Mouse (Mus musculus) forebrain, embryonic 12.5 days (tissue): ENCODE measurements at regions not wholly inside any gene's neighbourhood (a gene's known extent, or its start where the extent isn't known, plus 50 kb on each side); places are given as distances from the start of the nearest gene placed in this dataset.

Source experiments
- ATAC-seq: fragments of 200-750 bp; cut with Nextera tagmentation; 2 replicates; pipeline ENCODE4 v1.8.0; 2017; ENCODE audit warnings: moderate TSS enrichment; ENCODE audit not compliant: low FRiP score
- H3K27ac ChIP-seq: fragments of 300-500 bp; sonication (generic); 2 replicates; pipeline ENCODE4 v1.5.1; 2016; ENCODE audit warnings: mild to moderate bottlenecking
- H3K27me3 ChIP-seq: fragments of 300-500 bp; sonication (generic); 2 replicates; pipeline ENCODE4 v1.6.1; 2016; ENCODE audit warnings: mild to moderate bottlenecking
- H3K36me3 ChIP-seq: fragments of 300-500 bp; sonication (generic); replicated peaks from 2 replicates; pipeline ENCODE4 v1.6.1; 2016; ENCODE audit warnings: mild to moderate bottlenecking
- H3K4me1 ChIP-seq: fragments of 300-500 bp; sonication (generic); 2 replicates; pipeline ENCODE4 v1.6.1; 2016
- H3K4me2 ChIP-seq: fragments of 300-500 bp; sonication (generic); 2 replicates; pipeline ENCODE4 v1.6.1; 2016; ENCODE audit warnings: mild to moderate bottlenecking, moderate library complexity
- H3K4me3 ChIP-seq: fragments of 300-500 bp; sonication (generic); replicated peaks from 2 replicates; pipeline ENCODE4 v1.5.1; 2016; ENCODE audit warnings: mild to moderate bottlenecking
- H3K9ac ChIP-seq: fragments of 300-500 bp; sonication (generic); 2 replicates; pipeline ENCODE4 v1.6.1; 2016; ENCODE audit warnings: mild to moderate bottlenecking
- H3K9me3 ChIP-seq: fragments of 300-500 bp; sonication (generic); 2 replicates; pipeline ENCODE4 v1.6.1; 2016
- WGBS: fragments of 180-500 bp; shearing (Covaris S2); methylation state at CpG from one replicate; pipeline ENCODE4 v1.1.7; 2016; 5-methylcytosine and 5-hydroxymethylcytosine counted together

- 0 out of 2 replicates have a peak, but pooled peaks have one; percentile 39 for ATAC-seq
- Histone ChIP-seq H3K9ac (no peak overlapping the region), H3K4me3 (no peak overlapping the region), H3K36me3 (no peaks in the 10 kb centered on the region), H3K9me3 (no peaks in the 10 kb centered on the region), H3K27me3 (peaks cover 3% of the 10 kb centered on the region; the same call in 1 of the 2 replicates), H3K4me2 (no peak overlapping the region), H3K4me1 (peaks cover 9% of the 10 kb centered on the region; the same call in 1 of the 2 replicates), H3K27ac (no peak overlapping the region)
- WGBS, result 54% methylated on average over 4 of the region's 4 CpGs
Measured at GRCm38 (mm10) chr7:111969198-111969887, 54.0 kb upstream of the Usp47 start.

DNA sequence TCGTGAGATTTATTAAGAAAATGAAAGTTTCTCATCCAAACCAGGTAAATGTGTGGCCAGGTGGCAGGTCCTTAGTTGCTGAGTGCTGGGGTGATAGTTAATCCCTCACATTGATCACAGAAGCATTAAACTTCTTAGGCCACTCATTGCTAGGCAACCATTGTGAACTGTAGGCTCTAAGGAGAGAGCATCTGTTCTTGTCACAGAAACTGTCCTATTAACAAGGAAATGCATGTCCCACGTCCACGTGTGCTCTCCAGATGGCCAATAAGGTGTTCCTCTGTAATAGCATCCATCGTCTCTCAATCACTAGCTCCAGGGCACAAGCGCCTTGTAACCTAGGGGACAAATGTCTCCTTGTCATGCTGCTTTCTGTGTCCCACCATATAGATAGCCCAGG lies 55.0 kb upstream of the Usp47 start:
- no peaks in the 10 kb centered on the region for H3K9me3 ChIP-seq
- H3K4me1 ChIP-seq, result peaks cover 9% of the 10 kb centered on the region; the same call in 1 of the 2 replicates
- WGBS, result 49% methylated on average over 5 of the region's 5 CpGs
- no peak overlapping the region for H3K4me3 ChIP-seq
- H3K27ac ChIP-seq, result no peak overlapping the region
- H3K4me2 ChIP-seq, result no peak overlapping the region
- no peaks in the 10 kb centered on the region for H3K36me3 ChIP-seq
- H3K27me3 ChIP-seq, result peaks cover 3% of the 10 kb centered on the region; the same call in 1 of the 2 replicates
- H3K9ac ChIP-seq, result no peak overlapping the region
- ATAC-seq, result no peak

GRCm38 (mm10) chr7:111966716-111967115 lies 56.6 kb upstream of the Usp47 start:
- no peaks in the 10 kb centered on the region for H3K9me3 ChIP-seq
- no peak overlapping the region for H3K4me3 ChIP-seq
- 86% methylated on average over 3 of the region's 3 CpGs for WGBS
- H3K27ac ChIP-seq, result no peak overlapping the region
- no peak for ATAC-seq
- H3K4me1 ChIP-seq, result peaks cover 9% of the 10 kb centered on the region; the same call in 1 of the 2 replicates
- H3K36me3 ChIP-seq, result no peaks in the 10 kb centered on the region
- no peak overlapping the region for H3K4me2 ChIP-seq
- peaks cover 3% of the 10 kb centered on the region; the same call in 1 of the 2 replicates for H3K27me3 ChIP-seq
- H3K9ac ChIP-seq, result no peak overlapping the region

DNA sequence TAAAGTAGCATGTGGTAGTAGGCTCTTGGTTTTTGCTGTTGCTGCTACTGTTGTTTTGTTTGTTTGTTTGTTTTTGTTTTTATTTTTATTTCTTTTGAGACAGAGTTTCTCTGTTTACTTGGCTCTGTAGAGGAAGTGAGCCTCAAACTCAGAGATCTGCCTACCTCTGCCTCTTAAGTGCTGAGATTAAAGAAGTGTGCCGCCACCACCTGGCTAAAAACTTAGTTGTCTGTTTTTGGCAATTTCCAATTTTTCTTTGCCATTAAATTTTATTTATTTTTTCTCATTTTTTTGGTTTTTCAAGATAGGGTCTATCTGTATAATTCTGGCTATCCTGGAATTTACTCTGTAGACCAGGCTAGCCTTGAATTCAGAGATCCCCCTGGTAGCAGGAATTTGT lies 59.3 kb upstream of the Usp47 start:
- no peak overlapping the region for H3K4me2 ChIP-seq
- no peak overlapping the region for H3K4me3 ChIP-seq
- ATAC-seq, result no peak
- no peak overlapping the region for H3K9ac ChIP-seq
- 88% methylated on average over 1 of the region's 1 CpGs for WGBS
- no peaks in the 10 kb centered on the region for H3K36me3 ChIP-seq
- peaks cover 9% of the 10 kb centered on the region; the same call in 1 of the 2 replicates for H3K4me1 ChIP-seq
- H3K27me3 ChIP-seq, result peaks cover 3% of the 10 kb centered on the region; the same call in 1 of the 2 replicates
- H3K9me3 ChIP-seq, result no peaks in the 10 kb centered on the region
- H3K27ac ChIP-seq, result no peak overlapping the region

- ATAC-seq, result no peak
- 89% methylated on average over 3 of the region's 3 CpGs for WGBS
Measured at GRCm38 (mm10) chr7:111959977-111960376, 63.3 kb upstream of the Usp47 start.

DNA sequence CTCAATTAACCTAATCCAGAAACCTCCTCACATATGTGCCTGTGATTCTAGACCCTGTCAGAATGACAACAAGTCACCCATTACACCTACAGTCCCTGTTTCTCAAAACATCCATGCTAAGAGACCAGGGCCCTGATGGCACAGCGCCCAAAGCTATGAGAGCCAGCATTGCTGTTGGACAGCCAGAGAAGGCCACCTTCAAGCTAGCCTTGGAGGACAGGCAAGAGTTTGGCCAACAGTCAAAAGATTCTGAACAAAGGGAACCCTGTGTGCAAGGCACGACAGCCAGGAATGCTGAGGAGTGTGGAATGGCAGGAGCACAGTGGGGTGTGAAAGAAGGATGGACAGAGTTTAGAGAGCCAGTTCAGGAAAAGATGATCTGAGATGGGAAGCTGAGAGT lies 66.6 kb upstream of the Usp47 start:
- Histone ChIP-seq H3K4me3 (no peak overlapping the region), H3K9ac (no peak overlapping the region), H3K9me3 (no peaks in the 10 kb centered on the region), H3K27ac (no peak overlapping the region), H3K27me3 (no peaks in the 10 kb centered on the region), H3K36me3 (no peaks in the 10 kb centered on the region), H3K4me2 (no peak overlapping the region), H3K4me1 (no peaks in the 10 kb centered on the region)
- WGBS, result 73% methylated on average over 2 of the region's 2 CpGs
- no peak for ATAC-seq

More at GRCm38 (mm10) chr7:111959977-111960376, 63.3 kb upstream of the Usp47 start:
- Histone ChIP-seq H3K9ac (no peak overlapping the region), H3K9me3 (no peaks in the 10 kb centered on the region), H3K27me3 (no peaks in the 10 kb centered on the region), H3K4me2 (no peak overlapping the region), H3K4me1 (no peaks in the 10 kb centered on the region), H3K36me3 (no peaks in the 10 kb centered on the region), H3K27ac (no peak overlapping the region), H3K4me3 (no peak overlapping the region)

GRCm38 (mm10) chr7:111939631-111940030 lies 83.7 kb upstream of the Usp47 start:
- H3K27ac ChIP-seq, result no peak overlapping the region
- no peak overlapping the region for H3K4me2 ChIP-seq
- H3K9me3 ChIP-seq, result no peaks in the 10 kb centered on the region
- H3K4me3 ChIP-seq, result no peak overlapping the region
- WGBS, result 90% methylated on average over 4 of the region's 4 CpGs
- no peak overlapping the region for H3K9ac ChIP-seq
- H3K4me1 ChIP-seq, result no peaks in the 10 kb centered on the region
- H3K27me3 ChIP-seq, result no peaks in the 10 kb centered on the region
- no peaks in the 10 kb centered on the region for H3K36me3 ChIP-seq
- no peak for ATAC-seq

DNA sequence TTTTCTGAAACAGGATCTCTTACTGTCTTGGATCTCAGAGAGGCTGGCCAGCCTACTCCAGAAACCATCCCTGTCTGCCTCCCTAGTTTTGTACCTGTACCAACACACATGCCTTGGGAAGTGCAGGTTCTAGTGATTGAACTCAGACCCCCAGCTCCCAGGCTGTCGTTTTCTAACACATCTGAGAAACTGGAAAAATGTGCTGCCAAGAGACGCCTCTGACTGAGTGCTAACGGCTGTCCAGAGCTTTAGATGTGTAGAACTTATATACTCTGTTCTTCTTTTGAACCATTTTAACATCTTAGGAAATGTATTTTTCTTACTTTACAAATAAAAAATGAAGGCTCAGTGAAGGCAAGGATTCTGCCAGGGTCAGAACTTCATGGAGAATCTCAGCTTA lies 85.8 kb upstream of the Usp47 start:
- Histone ChIP-seq H3K9ac (no peak overlapping the region), H3K4me2 (no peak overlapping the region), H3K27me3 (no peaks in the 10 kb centered on the region), H3K36me3 (no peaks in the 10 kb centered on the region), H3K4me1 (no peaks in the 10 kb centered on the region), H3K27ac (no peak overlapping the region), H3K9me3 (no peaks in the 10 kb centered on the region), H3K4me3 (no peak overlapping the region)
- 81% methylated on average over 3 of the region's 3 CpGs for whole genome bisulfite sequencing
- ATAC-seq, result no peak

- no peak overlapping the region for H3K4me2 ChIP-seq
- WGBS, result 73% methylated on average over 2 of the region's 2 CpGs
- no peak overlapping the region for H3K4me3 ChIP-seq
- H3K27ac ChIP-seq, result no peak overlapping the region
- no peak overlapping the region for H3K9ac ChIP-seq
- H3K27me3 ChIP-seq, result no peaks in the 10 kb centered on the region
- ATAC-seq, result no peak
- no peaks in the 10 kb centered on the region for H3K9me3 ChIP-seq
- no peaks in the 10 kb centered on the region for H3K4me1 ChIP-seq
- no peaks in the 10 kb centered on the region for H3K36me3 ChIP-seq
Measured at GRCm38 (mm10) chr7:111937102-111937501, 86.2 kb upstream of the Usp47 start.

GRCm38 (mm10) chr7:111932725-111933124 lies 90.6 kb upstream of the Usp47 start:
- no peaks in the 10 kb centered on the region for H3K4me1 ChIP-seq
- no peaks in the 10 kb centered on the region for H3K36me3 ChIP-seq
- H3K9ac ChIP-seq, result no peak overlapping the region
- H3K27ac ChIP-seq, result no peak overlapping the region
- H3K9me3 ChIP-seq, result no peaks in the 10 kb centered on the region
- H3K27me3 ChIP-seq, result no peaks in the 10 kb centered on the region
- H3K4me3 ChIP-seq, result no peak overlapping the region
- no peak for ATAC-seq
- 93% methylated on average over 2 of the region's 2 CpGs for WGBS
- no peak overlapping the region for H3K4me2 ChIP-seq

DNA sequence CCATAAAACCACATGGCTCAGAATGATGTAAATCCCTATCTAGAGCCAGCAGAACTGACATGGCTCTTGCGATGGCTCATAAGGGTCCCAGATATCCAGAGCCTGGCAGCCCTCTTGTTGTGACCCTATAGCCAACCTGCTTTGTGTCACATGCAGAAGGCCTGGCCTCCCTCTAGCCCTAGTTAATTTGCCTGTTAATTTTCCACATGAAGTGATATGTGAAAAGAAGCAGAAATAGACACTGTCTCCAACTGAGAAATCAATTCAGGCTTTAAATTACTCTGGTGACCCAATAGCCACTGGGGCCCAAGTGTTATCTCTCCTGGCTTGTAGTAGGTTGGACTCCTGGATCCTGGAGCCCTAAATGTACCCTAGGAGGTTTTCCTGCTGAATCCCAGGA lies 103.3 kb upstream of the Usp47 start:
- Histone ChIP-seq H3K27me3 (no peaks in the 10 kb centered on the region), H3K9me3 (no peaks in the 10 kb centered on the region), H3K4me1 (no peaks in the 10 kb centered on the region), H3K4me3 (no peak overlapping the region), H3K4me2 (no peak overlapping the region), H3K36me3 (no peaks in the 10 kb centered on the region), H3K9ac (no peak overlapping the region), H3K27ac (no peak overlapping the region)
- ATAC-seq, result no peak
- WGBS, result 84% methylated on average over 1 of the region's 1 CpGs

- no peaks in the 10 kb centered on the region for H3K4me1 ChIP-seq
- H3K9me3 ChIP-seq, result no peaks in the 10 kb centered on the region; the same call in 1 of the 2 replicates
- no peaks in the 10 kb centered on the region for H3K27me3 ChIP-seq
- no peak overlapping the region for H3K4me2 ChIP-seq
- H3K4me3 ChIP-seq, result no peak overlapping the region
- 91% methylated on average over 7 of the region's 7 CpGs for WGBS
- ATAC-seq, result no peak
- H3K9ac ChIP-seq, result no peak overlapping the region
- H3K27ac ChIP-seq, result no peak overlapping the region
- H3K36me3 ChIP-seq, result no peaks in the 10 kb centered on the region
Measured at GRCm38 (mm10) chr7:111903741-111904231, 119.5 kb upstream of the Usp47 start.

DNA sequence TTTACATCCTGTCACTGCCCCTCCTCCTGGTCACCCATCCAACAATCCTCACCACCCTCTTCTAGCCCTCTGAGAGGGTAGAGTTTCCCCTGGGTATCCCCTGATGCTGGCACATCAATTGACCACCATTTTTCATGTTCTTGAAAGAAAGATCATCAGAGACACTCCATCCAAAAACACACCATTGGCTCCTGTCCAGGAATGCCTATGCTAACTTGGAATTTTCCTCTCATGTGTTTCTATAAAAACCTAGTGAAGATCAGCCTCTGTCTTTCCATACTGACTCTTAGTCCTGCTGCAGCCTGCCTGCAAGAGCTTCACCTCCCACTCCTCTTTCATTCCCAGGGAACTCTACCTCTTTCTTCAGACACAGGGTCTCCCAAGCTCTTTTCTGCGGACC lies 117.2 kb upstream of the Galnt18 start:
- Histone ChIP-seq H3K4me3 (no peak overlapping the region), H3K9ac (no peak overlapping the region), H3K9me3 (no peaks in the 10 kb centered on the region; the same call in 1 of the 2 replicates), H3K4me1 (0 out of 2 replicates have a peak, but pooled peaks cover 7% of the 10 kb centered on the region), H3K36me3 (no peaks in the 10 kb centered on the region), H3K4me2 (no peak overlapping the region), H3K27ac (no peak overlapping the region), H3K27me3 (no peaks in the 10 kb centered on the region)
- 91% methylated on average over 1 of the region's 1 CpGs for WGBS
- ATAC-seq, result no peak
